Mouse (Mus musculus) thymus, postnatal 36 days (tissue): ENCODE data around the gene Scamp5.
"Not testable (repeated sequence)": the region's sequence is repeated elsewhere in the genome, so short reads cannot be mapped to it uniquely, and the experiment has no call there.

Source experiments
- DNase-seq, 2 experiments: peaks; one replicate each; pipeline ENCODE4 v3.0.0; 2022; ENCODE audit warnings: mixed read lengths in 2 of 2

The Scamp5 gene

DNA sequence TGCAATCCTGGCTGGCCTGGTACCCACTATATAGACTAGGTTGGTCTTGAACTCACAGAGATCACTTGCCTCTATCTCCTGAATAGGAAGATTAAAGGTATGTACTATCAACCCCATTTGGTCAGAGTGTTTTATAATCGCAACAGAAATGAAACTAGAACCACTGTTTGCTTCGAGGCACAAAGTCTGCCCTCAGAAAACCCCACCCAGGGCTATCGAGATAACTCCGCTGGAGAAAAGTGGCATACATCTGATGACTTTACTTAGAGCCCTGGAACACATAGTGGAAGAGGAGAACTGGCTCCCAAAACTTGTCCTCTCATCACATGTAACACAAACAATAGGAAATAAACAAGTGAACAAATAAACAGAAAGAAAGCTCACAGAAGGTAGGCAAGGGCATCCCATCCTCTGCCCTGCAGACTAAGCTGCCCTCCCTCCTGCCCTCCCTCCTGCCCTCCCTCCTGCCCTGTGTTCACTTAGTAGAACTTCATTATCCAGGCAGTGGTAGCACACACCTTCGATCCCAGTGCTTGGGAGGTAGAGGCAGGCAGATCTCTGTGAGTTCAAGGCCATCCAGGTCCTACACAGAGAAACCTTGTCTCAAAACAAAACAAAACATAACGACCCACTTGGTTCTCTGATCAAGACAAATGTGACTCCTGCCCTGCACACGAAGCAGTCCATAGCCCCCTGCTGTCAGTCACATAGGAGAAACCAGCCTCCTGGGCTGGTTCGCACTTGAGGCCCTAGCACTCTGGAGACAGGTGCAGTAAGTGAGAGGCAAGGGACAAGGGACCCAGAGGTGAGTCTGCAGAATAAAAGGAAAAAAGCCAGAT, 15.0 kb downstream of the Scamp5 start:
- no peak for DNase-seq

DNA sequence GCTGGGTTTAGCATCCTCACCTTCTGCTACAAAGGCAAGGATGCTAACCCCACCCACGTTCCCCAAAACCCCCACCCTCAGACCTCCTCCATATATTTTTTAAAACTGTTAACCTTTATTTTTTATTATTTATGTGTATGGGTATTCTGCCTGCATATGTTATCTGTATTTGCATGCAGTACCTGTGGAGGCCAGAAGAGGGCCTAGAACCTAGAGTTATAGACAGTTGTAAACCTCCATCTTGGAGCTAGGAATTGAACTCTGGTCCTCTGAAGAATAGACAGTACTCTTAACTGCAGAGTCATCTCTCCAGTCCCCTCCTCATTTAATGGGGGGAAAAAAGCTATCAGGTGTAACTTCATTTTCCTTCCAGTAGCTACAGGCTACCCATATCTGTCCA, 18.1 kb downstream of the Scamp5 start:
- no peak for DNase-seq

DNA sequence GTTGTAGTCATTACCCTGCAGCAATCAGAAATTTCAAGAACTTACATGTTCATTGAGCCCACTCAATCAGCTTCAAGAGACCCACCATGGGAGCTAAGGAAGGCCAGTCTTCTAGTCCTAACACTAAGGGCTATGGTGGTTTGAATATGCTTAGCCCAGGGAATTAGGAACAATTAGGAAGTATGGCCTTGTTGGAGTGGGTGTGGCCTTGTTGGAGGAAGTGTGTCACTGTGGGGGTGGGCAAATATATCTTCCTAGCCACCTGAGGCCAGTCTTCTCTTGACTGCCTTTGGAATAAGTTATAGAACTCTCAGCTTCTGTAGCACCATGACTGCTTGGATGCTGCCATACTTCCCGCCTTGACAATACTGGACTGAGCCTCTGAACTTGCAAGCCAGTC, 27.2 kb downstream of the Scamp5 start:
- no peak for DNase-seq

DNA sequence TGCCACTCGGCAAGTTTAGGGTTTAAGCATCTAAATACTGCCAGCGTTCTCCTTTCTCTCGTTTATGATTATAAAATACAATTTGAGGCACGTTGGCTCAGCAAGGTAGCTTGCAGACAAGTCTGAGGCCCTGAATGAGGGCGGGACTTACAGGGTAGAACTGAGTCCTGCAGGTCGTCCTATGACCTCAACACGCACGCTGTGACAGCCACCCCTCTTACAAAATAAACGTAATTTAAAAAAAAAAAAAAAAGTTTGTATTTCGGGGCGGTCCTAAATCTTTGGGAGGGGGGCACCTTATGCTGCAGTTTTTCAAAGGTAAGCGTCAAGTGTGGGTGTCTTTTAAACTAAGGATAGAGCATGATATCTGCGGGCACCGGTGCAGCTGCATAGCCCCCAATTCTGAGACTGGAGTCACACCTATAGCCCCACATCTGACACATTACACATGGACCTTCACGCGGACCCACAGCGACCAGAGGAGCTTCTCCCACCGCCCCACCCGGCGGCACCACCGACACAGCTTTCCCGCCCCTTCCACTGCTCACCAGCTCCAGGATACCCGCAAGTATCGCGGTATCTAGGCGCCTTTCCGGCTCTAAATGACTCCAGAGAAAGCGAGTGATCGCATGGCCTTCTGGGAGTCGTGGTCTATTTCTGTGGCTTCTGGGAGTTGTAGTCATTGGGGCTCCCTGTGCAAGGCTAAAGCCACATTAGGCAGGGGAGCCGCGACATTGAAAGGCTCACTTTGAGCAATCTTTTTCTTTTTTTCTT, 28.2 kb downstream of the Scamp5 start, which contains the start of gene Ppcdc:
Gene Ppcdc, minus strand, starts transcription at position 603 of the 774 bp plus-strand sequence.
- peak; percentile 87 to 94 for DNase-seq

GRCm38 (mm10) chr9:57439083-57439482, 28.8 kb downstream of the Scamp5 start:
- DNase-seq = no peak

DNA sequence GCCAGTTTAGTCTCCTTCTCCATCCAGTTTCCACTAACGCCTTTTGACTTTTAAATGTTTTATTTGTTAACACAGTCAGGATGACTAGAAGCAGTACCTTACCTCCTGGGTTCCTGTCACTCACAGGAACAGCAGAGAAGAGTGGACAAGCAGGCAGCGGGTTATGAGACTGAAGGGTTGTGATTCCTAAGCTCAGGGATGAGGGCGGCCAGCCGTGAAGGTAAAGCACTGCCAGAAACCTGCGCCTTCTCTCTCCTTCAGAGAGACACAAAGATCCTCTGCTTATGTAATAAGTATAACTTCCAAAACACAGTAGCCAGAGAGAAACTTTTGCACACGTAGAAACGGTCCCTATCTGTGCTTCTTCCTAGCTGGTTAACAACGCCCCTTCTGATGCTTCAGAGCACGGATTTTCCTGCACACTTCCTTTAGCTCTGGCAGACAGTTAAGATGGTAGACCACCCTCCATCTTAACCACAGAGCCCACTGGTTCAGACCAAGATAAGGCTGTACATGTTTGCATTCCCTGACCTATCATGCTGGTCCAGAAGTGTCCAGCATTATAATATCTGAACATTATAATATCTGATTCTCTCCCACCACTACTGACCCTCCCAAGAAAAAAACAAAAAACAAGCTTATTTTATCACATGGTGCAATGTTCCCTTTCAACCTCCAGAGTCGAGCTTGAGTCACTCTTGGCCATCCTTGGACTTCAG, 29.8 kb downstream of the Scamp5 start:
- no peak for DNase-seq

GRCm38 (mm10) chr9:57436166-57436565, 31.7 kb downstream of the Scamp5 start:
- no peak for DNase-seq

- no peak for DNase-seq
Observed at GRCm38 (mm10) chr9:57434405-57435165, 33.3 kb downstream of the Scamp5 start.

GRCm38 (mm10) chr9:57433097-57434032, 34.5 kb downstream of the Scamp5 start:
- DNase-seq = peak; percentile 82 to 84

DNA sequence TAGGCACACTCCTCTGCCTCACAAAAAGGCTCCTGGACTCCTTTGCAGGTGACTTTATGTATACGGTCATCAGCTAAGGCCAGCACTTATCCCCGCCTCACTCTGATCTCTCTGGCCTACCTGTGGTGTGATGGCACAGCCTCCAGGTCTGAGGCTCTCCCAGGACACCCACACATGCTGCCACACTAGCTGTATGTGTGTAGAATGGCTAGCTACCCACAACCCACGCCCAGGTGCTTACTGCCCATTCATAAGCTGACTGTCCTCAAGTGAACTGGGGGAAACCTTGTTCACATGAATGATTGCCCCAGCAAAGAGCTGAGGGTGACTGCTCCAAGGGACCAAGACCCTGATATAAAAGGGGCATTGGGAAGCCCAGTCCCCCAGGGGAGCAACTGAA, 35.4 kb downstream of the Scamp5 start:
- no peak for DNase-seq

GRCm38 (mm10) chr9:57431202-57431601, 36.7 kb downstream of the Scamp5 start:
- no peak for DNase-seq

DNA sequence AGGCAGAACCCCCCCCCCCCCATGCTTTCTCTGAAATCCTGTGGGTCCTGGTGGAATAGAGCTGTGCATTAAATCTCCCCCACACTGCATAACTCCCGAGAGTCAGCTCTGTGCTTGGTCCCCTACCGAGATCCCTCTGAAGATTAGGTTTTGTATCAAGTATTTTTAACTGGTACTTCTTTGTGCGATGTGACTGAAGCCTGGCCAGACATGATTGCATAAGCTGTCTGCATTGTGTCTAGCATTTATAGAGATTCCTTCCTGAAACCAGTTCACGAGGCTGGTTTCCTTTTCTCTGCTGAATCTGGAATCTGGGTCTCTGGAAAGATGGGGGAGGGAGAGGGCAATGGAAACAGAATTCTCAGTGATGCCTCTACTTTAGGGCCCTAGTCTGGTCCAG, 39.5 kb downstream of the Scamp5 start:
- no peak for DNase-seq

DNA sequence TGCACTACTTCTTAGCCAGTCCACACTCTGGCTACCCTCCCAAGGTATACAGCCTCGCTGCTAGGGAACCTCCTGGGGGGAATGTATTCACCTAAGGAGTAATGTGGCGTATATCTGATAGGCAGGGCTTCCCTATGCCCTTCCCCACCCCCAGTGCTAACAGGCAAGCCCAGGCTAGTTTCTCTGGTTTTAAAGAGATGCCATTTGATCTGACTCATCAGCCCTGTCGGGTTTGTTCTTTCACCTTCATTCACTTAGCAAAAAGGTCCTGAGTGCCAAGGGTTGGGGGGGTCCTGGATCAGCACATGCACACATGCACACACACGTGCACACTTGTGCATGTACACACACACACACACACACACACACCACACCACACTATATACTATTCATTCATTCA, 39.9 kb downstream of the Scamp5 start:
- DNase-seq = no peak

GRCm38 (mm10) chr9:57427123-57427522, 40.7 kb downstream of the Scamp5 start:
- not testable (repeated sequence) for DNase-seq

DNA sequence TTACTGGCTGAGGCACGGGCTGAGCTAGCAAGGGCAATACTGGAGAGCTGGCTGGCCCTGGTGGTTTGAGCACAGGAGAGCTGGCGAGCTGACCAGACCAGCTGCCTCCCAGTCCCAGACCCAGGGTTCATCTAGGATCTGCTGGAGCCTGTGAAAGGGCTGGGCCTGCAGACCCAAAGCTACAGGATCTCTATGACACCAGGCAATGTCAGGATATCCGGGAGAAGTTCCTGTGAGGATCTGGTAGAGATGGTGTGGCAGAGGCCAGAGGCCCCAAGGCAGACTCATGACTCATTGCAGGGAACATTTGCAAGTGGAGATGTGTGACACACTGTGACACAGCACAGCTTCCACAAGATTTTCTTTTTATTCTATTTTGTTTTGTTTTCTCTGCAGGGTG, 42.7 kb downstream of the Scamp5 start:
- DNase-seq = no peak

- DNase-seq = no peak
Observed at GRCm38 (mm10) chr9:57424066-57424465, 43.8 kb downstream of the Scamp5 start.

- peak in 1 of 2 experiments; percentile 19 for DNase-seq
Observed at GRCm38 (mm10) chr9:57421688-57422111, 46.2 kb downstream of the Scamp5 start.

DNA sequence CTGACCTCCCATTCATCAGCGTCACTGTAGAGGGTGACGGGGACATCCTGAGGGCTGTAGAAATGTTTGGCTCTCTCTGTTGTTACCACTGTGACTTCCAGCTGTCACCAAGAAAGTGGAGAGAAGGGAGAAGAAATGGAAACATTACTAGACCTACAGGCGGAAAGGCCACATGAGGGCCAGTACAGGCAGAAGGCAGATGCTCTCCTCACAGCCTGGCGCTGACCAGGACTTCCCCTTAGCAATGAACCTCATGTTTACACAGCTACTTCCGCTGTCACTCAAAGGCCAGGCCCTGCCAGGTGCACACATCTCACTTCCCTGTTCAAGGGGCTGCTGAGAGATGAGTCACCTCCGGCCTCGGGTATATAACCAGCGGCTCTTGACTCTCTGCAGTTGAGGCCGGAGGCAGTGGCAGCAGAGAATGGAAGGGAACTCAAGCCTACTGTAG, 46.7 kb downstream of the Scamp5 start:
- peak; percentile 76 to 87 for DNase-seq

- peak; percentile 36 to 52 for DNase-seq
Observed at GRCm38 (mm10) chr9:57420321-57421120, 47.3 kb downstream of the Scamp5 start.
